Mouse (Mus musculus): ENCODE measurements around the gene B3galt4. TPM values are rescaled to one million over a fixed set of nuclear protein-coding genes. Genes with fewer than 3 reads are reported as not detected.
"Not testable (repeated sequence)": the region's sequence is repeated elsewhere in the genome, so short reads cannot be mapped to it uniquely, and the experiment has no call there.

B3galt4 gene
- polyA plus RNA-seq, 1 experiment = 9.9 TPM

DNA sequence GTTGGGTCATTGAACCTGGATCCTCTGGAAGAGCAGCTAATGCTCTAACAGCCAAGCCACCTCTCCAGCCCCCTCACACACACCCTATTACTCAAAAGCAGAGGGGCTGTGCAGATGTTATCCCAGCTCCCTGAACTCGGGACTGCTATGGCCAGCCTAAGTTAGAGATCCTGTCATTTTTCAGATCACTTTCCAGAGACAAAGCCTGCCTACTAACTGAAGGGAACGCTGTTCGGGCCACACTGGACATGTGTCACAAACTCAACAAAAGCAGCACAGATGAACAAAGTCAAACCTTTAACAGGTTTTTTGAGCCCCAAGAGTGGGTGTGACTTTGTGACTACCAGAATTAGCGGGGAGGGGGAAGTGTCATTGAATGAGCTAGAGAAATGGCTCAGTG is 1.6 kb upstream of the B3galt4 start:
- TF ChIP-seq CTCF (IDR thresholded peaks at IDR 0.05; ENCODE audit: borderline replicate concordance, extremely low read depth, insufficient read depth, insufficient read length) (no peak), POLR2A (IDR thresholded peaks at IDR 0.05; ENCODE audit: borderline replicate concordance, extremely low read depth, insufficient read depth, insufficient read length, poor library complexity, severe bottlenecking) (no peak)
- DNase-seq (ENCODE audit: low read depth) = no peak

- DNase-seq (ENCODE audit: low read depth) = not testable (repeated sequence)
Measured at GRCm38 (mm10) chr17:33952015-33952414, 727 bp upstream of the B3galt4 start.

GRCm38 (mm10) chr17:33950131-33950625 is 1.1 kb downstream of the B3galt4 start:
- TF ChIP-seq CTCF (IDR thresholded peaks at IDR 0.05; ENCODE audit: borderline replicate concordance, extremely low read depth, insufficient read depth, insufficient read length) = no peak
- no peak for TF ChIP-seq POLR2A (IDR thresholded peaks at IDR 0.05; ENCODE audit: borderline replicate concordance, extremely low read depth, insufficient read depth, insufficient read length, poor library complexity, severe bottlenecking)
- DNase-seq (ENCODE audit: low read depth) = no peak

DNA sequence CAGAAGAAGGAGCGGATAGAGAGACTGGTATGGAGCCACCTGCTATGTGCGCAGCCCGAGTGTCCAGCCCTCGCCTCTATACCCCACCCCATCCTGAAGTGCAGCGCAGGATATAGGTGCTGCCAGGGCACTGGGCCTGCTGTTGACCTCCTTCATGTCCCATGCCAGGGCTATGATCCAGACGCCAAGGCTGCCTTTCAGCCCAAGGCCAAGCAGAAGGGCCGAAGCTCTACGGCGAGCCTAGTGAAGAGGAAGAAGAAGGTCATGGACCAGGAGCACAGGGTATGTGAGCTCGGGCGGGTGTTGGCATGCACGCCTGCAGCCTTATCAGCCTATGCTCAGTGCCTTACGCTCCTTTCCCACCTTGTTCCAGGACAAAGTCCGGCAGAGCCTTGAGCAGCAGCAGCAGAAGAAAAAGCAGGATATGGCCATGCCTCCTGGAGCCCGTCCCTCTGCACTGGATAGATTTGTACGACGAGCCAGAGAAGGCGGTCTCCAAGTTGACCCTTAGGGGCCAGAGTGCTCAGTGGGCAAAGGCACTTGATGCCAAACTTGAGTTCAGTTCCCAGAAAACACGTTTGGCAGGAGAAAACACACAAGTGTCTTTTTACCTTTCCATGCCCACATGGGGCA is 2.3 kb downstream of the B3galt4 start:
- DNase-seq (ENCODE audit: low read depth) = no peak
- TF ChIP-seq CTCF (IDR thresholded peaks at IDR 0.05; ENCODE audit: borderline replicate concordance, extremely low read depth, insufficient read depth, insufficient read length) (no peak), POLR2A (IDR thresholded peaks at IDR 0.05; ENCODE audit: borderline replicate concordance, extremely low read depth, insufficient read depth, insufficient read length, poor library complexity, severe bottlenecking) (no peak)

GRCm38 (mm10) chr17:33948090-33948904 is 3.0 kb downstream of the B3galt4 start:
- TF ChIP-seq CTCF (IDR thresholded peaks at IDR 0.05; ENCODE audit: borderline replicate concordance, extremely low read depth, insufficient read depth, insufficient read length) (no peak), POLR2A (IDR thresholded peaks at IDR 0.05; ENCODE audit: borderline replicate concordance, extremely low read depth, insufficient read depth, insufficient read length, poor library complexity, severe bottlenecking) (no peak)
- DNase-seq (ENCODE audit: low read depth) = no peak

DNA sequence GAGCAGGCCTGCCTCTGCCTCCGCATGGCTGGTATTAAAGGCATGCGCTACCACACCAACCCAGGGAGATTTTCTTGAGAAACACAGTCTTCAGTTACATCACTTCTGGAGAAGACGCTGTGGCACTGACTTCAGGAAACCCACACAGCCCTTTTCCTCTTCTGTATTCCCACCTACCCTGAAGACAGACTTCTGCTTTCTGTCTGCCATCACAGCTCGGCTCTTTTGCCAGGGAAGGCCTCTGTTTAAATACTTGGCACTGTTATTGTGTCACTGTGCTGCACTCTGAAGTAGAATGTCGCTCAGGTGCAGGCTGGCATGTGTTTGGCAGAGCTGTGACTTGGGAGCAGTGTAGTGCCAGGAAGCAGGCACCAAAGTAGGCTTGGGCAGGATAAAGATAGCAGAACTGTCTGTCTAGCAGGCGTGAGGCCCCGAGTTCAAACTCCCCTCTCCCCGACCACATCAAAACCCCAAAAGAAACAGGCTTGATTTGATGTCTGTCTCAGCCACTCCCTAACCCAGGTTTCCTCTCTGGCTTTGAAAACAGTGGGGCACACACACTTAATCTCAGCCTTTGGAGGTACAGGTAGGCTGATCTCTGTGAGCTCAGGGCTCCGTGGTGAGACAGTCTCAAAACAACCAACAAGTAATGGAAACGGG is 3.7 kb downstream of the B3galt4 start:
- TF ChIP-seq POLR2A (IDR thresholded peaks at IDR 0.05; ENCODE audit: borderline replicate concordance, extremely low read depth, insufficient read depth, insufficient read length, poor library complexity, severe bottlenecking) (no peak), CTCF (IDR thresholded peaks at IDR 0.05; ENCODE audit: borderline replicate concordance, extremely low read depth, insufficient read depth, insufficient read length) (no peak)

GRCm38 (mm10) chr17:33943454-33943853 is 7.8 kb downstream of the B3galt4 start:
- no peak for DNase-seq (ENCODE audit: low read depth)
- no peak for TF ChIP-seq CTCF (IDR thresholded peaks at IDR 0.05; ENCODE audit: borderline replicate concordance, extremely low read depth, insufficient read depth, insufficient read length)
- no peak for TF ChIP-seq POLR2A (IDR thresholded peaks at IDR 0.05; ENCODE audit: borderline replicate concordance, extremely low read depth, insufficient read depth, insufficient read length, poor library complexity, severe bottlenecking)

More for the DNA sequence above, 3.7 kb downstream of the B3galt4 start:
- no peak for DNase-seq (ENCODE audit: low read depth)

DNA sequence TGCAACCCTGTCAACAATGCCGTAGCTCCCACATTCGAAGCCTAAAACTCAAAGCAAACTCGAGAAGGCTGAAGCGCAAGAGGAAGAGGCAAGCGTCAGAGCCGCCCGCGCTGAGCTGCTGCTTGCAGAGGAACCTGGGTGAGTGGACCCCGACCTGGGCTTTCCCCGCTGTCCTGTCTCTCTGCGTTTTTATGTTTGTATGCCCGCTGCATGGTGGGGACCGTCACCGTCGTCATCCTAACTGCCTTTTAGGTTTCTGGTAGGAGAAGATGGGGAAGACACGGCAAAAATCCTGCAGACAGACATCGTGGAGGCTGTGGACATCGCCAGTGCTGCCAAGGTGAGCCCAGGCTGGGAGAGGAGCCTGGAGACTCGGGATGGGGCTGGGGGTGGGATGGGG is 9.9 kb downstream of the B3galt4 start:
- no peak for TF ChIP-seq CTCF (IDR thresholded peaks at IDR 0.05; ENCODE audit: borderline replicate concordance, extremely low read depth, insufficient read depth, insufficient read length)
- no peak for TF ChIP-seq POLR2A (IDR thresholded peaks at IDR 0.05; ENCODE audit: borderline replicate concordance, extremely low read depth, insufficient read depth, insufficient read length, poor library complexity, severe bottlenecking)
- DNase-seq (ENCODE audit: low read depth) = no peak

- TF ChIP-seq CTCF (IDR thresholded peaks at IDR 0.05; ENCODE audit: borderline replicate concordance, extremely low read depth, insufficient read depth, insufficient read length) = no peak
- no peak for TF ChIP-seq POLR2A (IDR thresholded peaks at IDR 0.05; ENCODE audit: borderline replicate concordance, extremely low read depth, insufficient read depth, insufficient read length, poor library complexity, severe bottlenecking)
- DNase-seq (ENCODE audit: low read depth) = no peak
Measured at GRCm38 (mm10) chr17:33940981-33941380, 10.3 kb downstream of the B3galt4 start.

- peak; percentile 98 for DNase-seq (ENCODE audit: low read depth)
- TF ChIP-seq POLR2A (IDR thresholded peaks at IDR 0.05; ENCODE audit: borderline replicate concordance, extremely low read depth, insufficient read depth, insufficient read length, poor library complexity, severe bottlenecking) = no peak
- no peak for TF ChIP-seq CTCF (IDR thresholded peaks at IDR 0.05; ENCODE audit: borderline replicate concordance, extremely low read depth, insufficient read depth, insufficient read length)
Measured at GRCm38 (mm10) chr17:33940206-33940805, 11.0 kb downstream of the B3galt4 start, which contains the start of the genes Pfdn6 and Wdr46. Gene Pfdn6, minus strand, starts transcription at chr17:33940343. Gene Wdr46, plus strand, starts transcription at chr17:33940660.

DNA sequence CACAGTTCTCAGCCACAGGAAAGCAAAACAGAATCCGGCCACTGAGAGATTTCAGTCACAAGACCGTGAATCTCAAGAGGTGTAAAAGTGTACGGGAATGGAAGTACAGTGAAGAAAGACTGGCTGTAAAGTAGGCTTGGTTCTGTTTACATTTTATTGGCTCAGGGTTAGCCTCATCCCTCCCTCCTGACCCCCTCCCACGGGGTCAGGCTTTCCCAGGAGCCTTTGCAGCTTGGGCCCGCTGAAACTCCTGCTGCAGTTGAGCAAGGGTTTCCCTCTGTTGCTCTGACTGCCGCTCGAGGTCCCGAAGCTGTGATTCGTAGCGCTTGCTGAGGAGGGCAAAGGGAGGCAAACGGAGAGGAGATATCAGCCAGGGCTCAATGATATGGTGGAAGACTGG is 12.5 kb downstream of the B3galt4 start:
- TF ChIP-seq CTCF (IDR thresholded peaks at IDR 0.05; ENCODE audit: borderline replicate concordance, extremely low read depth, insufficient read depth, insufficient read length) (no peak), POLR2A (IDR thresholded peaks at IDR 0.05; ENCODE audit: borderline replicate concordance, extremely low read depth, insufficient read depth, insufficient read length, poor library complexity, severe bottlenecking) (no peak)
- DNase-seq (ENCODE audit: low read depth) = no peak
